Mouse (Mus musculus): ENCODE measurements around the gene Ccdc62. TPM values are rescaled to one million over a fixed set of nuclear protein-coding genes. Genes with fewer than 3 reads are reported as not detected.

Gene Ccdc62
- polyA plus RNA-seq (2015; fragmentation: Nextera tagmentation; extraction: Ambion mirVana): 3.5 and 5.8 TPM in 2 replicates

DNA sequence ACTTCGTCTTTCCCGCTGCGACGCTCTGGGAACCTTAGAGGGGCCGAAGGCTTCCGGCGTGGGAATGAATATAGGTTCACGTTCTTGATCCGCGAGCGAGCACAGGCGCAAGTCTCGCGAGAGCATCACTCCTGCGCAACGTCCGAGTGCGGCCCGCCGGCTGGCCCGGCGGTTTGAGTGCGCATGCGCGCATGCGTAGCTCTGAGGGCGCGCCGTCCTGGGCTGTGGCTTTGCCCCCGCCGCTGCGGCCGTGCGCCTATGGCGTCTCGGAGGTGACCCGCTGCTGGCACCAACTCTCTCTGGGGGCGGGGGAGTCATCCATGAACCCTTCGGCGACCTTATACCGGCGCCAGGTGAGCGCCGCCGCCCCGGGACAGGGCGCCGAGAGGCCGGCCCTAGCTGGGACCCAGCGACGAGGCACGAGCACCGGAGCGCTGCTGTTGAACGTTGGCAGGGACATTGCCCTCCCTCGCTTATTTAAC, at the start of gene Ccdc62:
Gene Ccdc62, plus strand, starts transcription at position 172 of the 482 bp plus-strand sequence.
- peak within 1 kb of the TSS; percentile 64 for H3K4me2 ChIP-seq (replicated peaks)
- H3K9ac ChIP-seq (replicated peaks): peak within 1 kb of the TSS; percentile 86
- peak within 1 kb of the TSS; percentile 90 for H3K27ac ChIP-seq (replicated peaks)
- under 1% methylated on average over 56 of the region's 56 CpGs for WGBS
- H3K27me3 ChIP-seq: no peaks in the 10 kb centered on the region
- peaks cover 27% of the 10 kb centered on the region for H3K36me3 ChIP-seq
- peak within 1 kb of the TSS; percentile 61 for H3K4me3 ChIP-seq
- ATAC-seq (replicated peaks): peak; percentile 98
- peaks cover 7% of the 10 kb centered on the region for H3K4me1 ChIP-seq
- H3K9me3 ChIP-seq: no peaks in the 10 kb centered on the region

GRCm38 (mm10) chr5:123880778-123881177, 49.7 kb upstream of the Ccdc62 start:
- no peaks in the 10 kb centered on the region for H3K36me3 ChIP-seq
- no peak overlapping the region for H3K9ac ChIP-seq (replicated peaks)
- WGBS: 77% methylated on average over 14 of the region's 14 CpGs
- H3K4me1 ChIP-seq: no peaks in the 10 kb centered on the region
- H3K4me2 ChIP-seq (replicated peaks): no peak overlapping the region
- H3K27me3 ChIP-seq: no peaks in the 10 kb centered on the region
- ATAC-seq (replicated peaks): no peak
- H3K4me3 ChIP-seq: no peak overlapping the region
- no peaks in the 10 kb centered on the region for H3K9me3 ChIP-seq
- no peak overlapping the region for H3K27ac ChIP-seq (replicated peaks)

- no peak overlapping the region for H3K4me2 ChIP-seq (replicated peaks)
- H3K9me3 ChIP-seq: no peaks in the 10 kb centered on the region
- WGBS: 86% methylated on average over 7 of the region's 7 CpGs
- no peaks in the 10 kb centered on the region for H3K27me3 ChIP-seq
- no peak overlapping the region for H3K4me3 ChIP-seq
- no peak overlapping the region for H3K9ac ChIP-seq (replicated peaks)
- ATAC-seq (replicated peaks): no peak
- no peaks in the 10 kb centered on the region for H3K4me1 ChIP-seq
- H3K27ac ChIP-seq (replicated peaks): no peak overlapping the region
- H3K36me3 ChIP-seq: no peaks in the 10 kb centered on the region
These were observed 46.6 kb upstream of the Ccdc62 start for GRCm38 (mm10) chr5:123883891-123884290.

- H3K27ac ChIP-seq (replicated peaks): no peak overlapping the region
- H3K27me3 ChIP-seq: no peaks in the 10 kb centered on the region
- WGBS: 73% methylated on average over 10 of the region's 10 CpGs
- H3K9ac ChIP-seq (replicated peaks): no peak overlapping the region
- no peak for ATAC-seq (replicated peaks)
- H3K9me3 ChIP-seq: no peaks in the 10 kb centered on the region
- H3K36me3 ChIP-seq: no peaks in the 10 kb centered on the region
- no peaks in the 10 kb centered on the region for H3K4me1 ChIP-seq
- H3K4me3 ChIP-seq: no peak overlapping the region
- H3K4me2 ChIP-seq (replicated peaks): no peak overlapping the region
These were observed 46.1 kb upstream of the Ccdc62 start for GRCm38 (mm10) chr5:123884332-123884731.

GRCm38 (mm10) chr5:123886365-123886764, 44.1 kb upstream of the Ccdc62 start:
- H3K36me3 ChIP-seq: no peaks in the 10 kb centered on the region
- 86% methylated on average over 3 of the region's 3 CpGs for WGBS

DNA sequence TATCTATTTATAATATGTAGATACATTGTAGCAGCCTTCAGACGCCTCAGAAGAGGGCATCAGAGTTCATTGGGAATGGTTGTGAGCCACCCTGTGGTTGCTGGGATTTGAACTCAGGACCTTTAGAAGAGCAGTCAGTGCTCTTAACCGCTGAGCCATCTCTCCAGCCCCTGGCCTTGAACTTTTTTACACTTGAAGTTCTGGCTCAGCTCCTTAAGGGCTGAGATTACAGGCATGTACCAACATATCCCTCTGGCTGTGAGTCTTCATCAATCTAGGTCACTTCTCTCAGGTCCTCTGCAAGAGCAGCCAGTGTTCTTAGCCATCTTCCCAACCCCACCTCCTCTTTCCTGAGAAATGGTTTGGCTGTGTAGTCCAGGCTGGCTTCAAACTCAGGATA, 40.2 kb upstream of the Ccdc62 start:
- H3K4me3 ChIP-seq: no peak overlapping the region
- H3K4me1 ChIP-seq: no peaks in the 10 kb centered on the region
- no peak for ATAC-seq (replicated peaks)
- H3K9me3 ChIP-seq: no peaks in the 10 kb centered on the region
- WGBS: 78% methylated on average over 2 of the region's 2 CpGs
- no peak overlapping the region for H3K4me2 ChIP-seq (replicated peaks)
- H3K9ac ChIP-seq (replicated peaks): no peak overlapping the region
- no peaks in the 10 kb centered on the region for H3K27me3 ChIP-seq
- no peak overlapping the region for H3K27ac ChIP-seq (replicated peaks)
- H3K36me3 ChIP-seq: no peaks in the 10 kb centered on the region

More at GRCm38 (mm10) chr5:123886365-123886764, 44.1 kb upstream of the Ccdc62 start:
- no peak for ATAC-seq (replicated peaks)
- H3K9ac ChIP-seq (replicated peaks): no peak overlapping the region
- no peaks in the 10 kb centered on the region for H3K9me3 ChIP-seq
- H3K4me3 ChIP-seq: no peak overlapping the region
- no peaks in the 10 kb centered on the region for H3K27me3 ChIP-seq
- no peak overlapping the region for H3K27ac ChIP-seq (replicated peaks)
- no peak overlapping the region for H3K4me2 ChIP-seq (replicated peaks)
- H3K4me1 ChIP-seq: no peaks in the 10 kb centered on the region

DNA sequence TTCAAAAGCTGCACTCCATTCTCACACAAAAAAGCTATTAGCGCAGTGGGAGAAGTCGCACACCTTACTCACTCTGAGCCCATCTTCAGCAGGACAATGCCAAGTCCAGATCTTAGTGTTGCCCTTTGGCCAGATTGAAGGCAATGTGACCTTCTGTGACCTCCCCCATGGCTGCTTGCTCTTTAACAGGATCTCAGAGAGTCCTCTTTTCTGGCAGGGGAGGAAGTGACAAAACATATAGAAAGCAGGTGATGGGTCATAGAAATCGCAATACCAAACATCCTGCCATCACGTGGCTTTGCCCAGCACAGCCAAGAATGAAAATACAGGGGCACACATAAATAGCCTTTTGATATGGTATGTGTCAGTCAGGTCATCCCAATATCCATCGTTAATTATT, 39.5 kb upstream of the Ccdc62 start:
- Histone ChIP-seq H3K27me3 (no peaks in the 10 kb centered on the region), H3K27ac (replicated peaks) (no peak overlapping the region), H3K4me3 (no peak overlapping the region), H3K9ac (replicated peaks) (no peak overlapping the region), H3K4me1 (no peaks in the 10 kb centered on the region), H3K36me3 (no peaks in the 10 kb centered on the region), H3K4me2 (replicated peaks) (no peak overlapping the region), H3K9me3 (no peaks in the 10 kb centered on the region)
- WGBS: 78% methylated on average over 5 of the region's 5 CpGs
- ATAC-seq (replicated peaks): no peak

DNA sequence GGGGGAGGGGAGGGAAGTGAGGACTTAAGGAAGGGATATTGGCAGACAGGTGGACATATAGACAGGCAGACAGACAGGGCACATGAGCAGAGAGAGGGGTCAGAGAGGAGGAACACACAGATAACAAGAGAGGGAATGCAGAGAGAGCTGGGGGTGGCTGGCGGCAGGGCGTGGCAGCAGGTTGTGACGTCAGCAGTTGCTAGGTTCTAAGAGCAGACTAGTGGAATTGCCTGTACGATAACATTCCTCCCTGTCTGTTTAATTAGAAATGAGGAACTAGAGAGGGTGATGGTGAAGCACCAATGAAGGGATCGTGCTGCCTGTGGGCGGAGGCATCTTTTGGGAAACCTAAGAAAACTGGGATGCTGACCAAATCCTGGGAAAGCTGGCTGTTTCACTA, 38.8 kb upstream of the Ccdc62 start:
- Histone ChIP-seq H3K4me1 (no peaks in the 10 kb centered on the region), H3K4me3 (no peak overlapping the region), H3K9me3 (no peaks in the 10 kb centered on the region), H3K4me2 (replicated peaks) (no peak overlapping the region; the same call in 1 of the 2 replicates), H3K27me3 (no peaks in the 10 kb centered on the region), H3K9ac (replicated peaks) (no peak overlapping the region), H3K36me3 (no peaks in the 10 kb centered on the region), H3K27ac (replicated peaks) (no peak overlapping the region)
- WGBS: 54% methylated on average over 6 of the region's 6 CpGs
- ATAC-seq (replicated peaks): no peak

DNA sequence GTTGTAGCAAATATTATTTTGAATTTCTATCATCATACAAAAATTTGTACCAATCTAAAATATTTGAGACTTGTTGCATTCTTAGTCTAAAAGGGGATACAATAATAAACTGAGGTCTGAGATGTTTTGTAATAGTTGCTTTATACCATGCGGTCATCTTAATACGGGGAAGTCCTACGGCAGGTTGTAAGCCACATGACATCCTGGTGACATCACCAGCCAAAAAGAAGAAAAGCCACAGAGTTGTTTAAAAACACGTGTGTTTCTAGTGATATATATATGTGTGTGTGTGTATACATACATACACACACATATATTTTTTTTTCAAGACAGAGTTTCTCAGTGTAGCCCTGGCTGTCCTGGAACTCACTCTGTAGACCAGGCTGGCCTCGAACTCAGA, 37.0 kb upstream of the Ccdc62 start:
- Histone ChIP-seq H3K27ac (replicated peaks) (no peak overlapping the region), H3K27me3 (no peaks in the 10 kb centered on the region), H3K4me3 (no peak overlapping the region), H3K9me3 (no peaks in the 10 kb centered on the region), H3K4me2 (replicated peaks) (no peak overlapping the region), H3K9ac (replicated peaks) (no peak overlapping the region), H3K36me3 (no peaks in the 10 kb centered on the region), H3K4me1 (no peaks in the 10 kb centered on the region)
- 89% methylated on average over 5 of the region's 5 CpGs for WGBS
- no peak for ATAC-seq (replicated peaks)

- H3K4me1 ChIP-seq: no peaks in the 10 kb centered on the region
- no peak overlapping the region for H3K4me3 ChIP-seq
- no peak for ATAC-seq (replicated peaks)
- no peak overlapping the region for H3K27ac ChIP-seq (replicated peaks)
- no peaks in the 10 kb centered on the region for H3K27me3 ChIP-seq
- no peak overlapping the region for H3K4me2 ChIP-seq (replicated peaks)
- H3K9me3 ChIP-seq: no peaks in the 10 kb centered on the region
- H3K36me3 ChIP-seq: no peaks in the 10 kb centered on the region
- WGBS: 85% methylated on average over 11 of the region's 11 CpGs
- no peak overlapping the region for H3K9ac ChIP-seq (replicated peaks)
These were observed 34.1 kb upstream of the Ccdc62 start for GRCm38 (mm10) chr5:123896395-123896794.

DNA sequence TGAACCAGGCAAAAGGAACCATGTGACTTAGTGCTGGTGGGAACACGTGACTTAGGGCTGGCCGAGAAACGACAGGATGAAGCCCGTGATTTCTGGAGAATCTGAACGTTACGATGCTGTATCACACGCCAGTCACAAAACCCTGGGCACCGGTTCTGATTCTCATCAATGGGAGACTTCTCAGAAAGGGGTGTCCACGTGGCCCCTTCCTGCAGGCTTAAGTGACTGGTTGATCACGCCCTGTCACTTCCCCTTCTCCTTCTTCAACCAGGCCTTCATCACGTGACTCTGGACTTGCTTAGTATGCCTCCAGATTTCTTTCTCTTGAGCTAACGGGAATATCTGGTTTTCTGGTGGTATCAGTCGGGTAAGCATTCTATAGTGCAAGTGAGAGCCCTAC, 33.1 kb upstream of the Ccdc62 start:
- no peak overlapping the region for H3K9ac ChIP-seq (replicated peaks)
- H3K4me1 ChIP-seq: no peaks in the 10 kb centered on the region
- ATAC-seq (replicated peaks): no peak
- no peaks in the 10 kb centered on the region for H3K9me3 ChIP-seq
- no peaks in the 10 kb centered on the region for H3K27me3 ChIP-seq
- no peaks in the 10 kb centered on the region for H3K36me3 ChIP-seq
- H3K4me3 ChIP-seq: no peak overlapping the region
- WGBS: 81% methylated on average over 13 of the region's 13 CpGs
- H3K27ac ChIP-seq (replicated peaks): no peak overlapping the region
- H3K4me2 ChIP-seq (replicated peaks): no peak overlapping the region

GRCm38 (mm10) chr5:123904059-123904672, 26.3 kb upstream of the Ccdc62 start:
- Histone ChIP-seq H3K27me3 (no peaks in the 10 kb centered on the region), H3K4me2 (replicated peaks) (no peak overlapping the region), H3K9me3 (no peaks in the 10 kb centered on the region), H3K4me3 (no peak overlapping the region), H3K36me3 (0 out of 2 replicates have a peak, but pooled peaks cover 3% of the 10 kb centered on the region), H3K9ac (replicated peaks) (no peak overlapping the region), H3K27ac (replicated peaks) (no peak overlapping the region), H3K4me1 (peaks cover 21% of the 10 kb centered on the region)
- 73% methylated on average over 11 of the region's 11 CpGs for WGBS
- no peak for ATAC-seq (replicated peaks)
